Mouse (Mus musculus): ENCODE measurements at regions not wholly inside any gene's neighbourhood (a gene's known extent, or its start where the extent isn't known, plus 50 kb on each side); places are given as distances from the start of the nearest gene placed in this dataset.
A peak's percentile ranks its signal among the peaks of the same experiment; 100 is the strongest.

- no peak for DNase-seq (ENCODE audit: low spot score in 2 of 2)
These were observed 194.6 kb downstream of the Brinp2 start for GRCm38 (mm10) chr1:158161533-158161932.

- DNase-seq (ENCODE audit: low spot score in 2 of 2), result no peak
These were observed 192.7 kb downstream of the Brinp2 start for GRCm38 (mm10) chr1:158163411-158163810.

GRCm38 (mm10) chr1:158170006-158170405 lies 186.1 kb downstream of the Brinp2 start:
- no peak for DNase-seq (ENCODE audit: low spot score in 2 of 2)

GRCm38 (mm10) chr1:158180095-158180494 lies 176.0 kb downstream of the Brinp2 start:
- DNase-seq (ENCODE audit: low spot score in 2 of 2), result no peak

- DNase-seq (ENCODE audit: low spot score in 2 of 2), result no peak
These were observed 174.8 kb downstream of the Brinp2 start for GRCm38 (mm10) chr1:158181296-158181695.

- no peak for DNase-seq (ENCODE audit: low spot score in 2 of 2)
These were observed 168.5 kb downstream of the Brinp2 start for GRCm38 (mm10) chr1:158187651-158188050.

- peak; percentile 19 to 35 for DNase-seq (ENCODE audit: low spot score in 2 of 2)
These were observed 163.1 kb downstream of the Brinp2 start for GRCm38 (mm10) chr1:158192841-158193551.

- no peak for DNase-seq (ENCODE audit: low spot score in 2 of 2)
These were observed 162.1 kb downstream of the Brinp2 start for GRCm38 (mm10) chr1:158193968-158194565.
